Mouse (Mus musculus) bone marrow, adult 2 months (tissue): ENCODE data around the gene Hmg20a.

Experiments used
- CTCF ChIP-seq: fragments of 200-500 bp; IDR thresholded peaks from 2 replicates; pipeline ENCODE4 v1.5.1; 2011; ENCODE audit warnings: low read length, control low read depth; ENCODE audit not compliant: control insufficient read depth, insufficient read depth
- POLR2A ChIP-seq: fragments of 200-500 bp; IDR thresholded peaks from 2 replicates; pipeline ENCODE4 v1.6.1; 2011; ENCODE audit warnings: low read depth, mild to moderate bottlenecking, control low read depth, low read length, borderline replicate concordance; ENCODE audit not compliant: control insufficient read depth

DNA sequence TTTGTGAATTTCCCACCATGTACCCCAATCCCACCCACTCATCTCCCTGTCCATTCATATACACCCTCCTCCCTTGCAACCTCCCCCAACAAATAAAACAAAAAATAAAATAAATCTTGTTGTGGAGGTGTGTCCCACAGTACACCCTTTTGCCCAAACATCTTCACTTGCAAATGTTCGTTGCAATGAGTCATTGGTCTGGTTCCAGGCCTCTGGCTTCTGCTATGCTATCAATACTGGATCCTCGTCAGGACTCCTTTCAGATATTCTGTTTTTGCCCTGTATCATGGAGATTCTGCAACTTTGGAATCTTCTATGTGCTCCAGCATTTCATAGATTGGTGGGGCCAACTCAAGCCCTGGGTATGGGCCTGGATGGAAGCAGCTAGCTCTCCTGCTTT is 91.9 kb downstream of the Hmg20a start:
- no peak for TF ChIP-seq POLR2A
- TF ChIP-seq CTCF: no peak
